Mouse (Mus musculus): ENCODE measurements around the gene Rev1. TPM values are rescaled to one million over a fixed set of nuclear protein-coding genes. Genes with fewer than 3 reads are reported as not detected.

Gene Rev1
- total and polyA plus RNA-seq, 3 experiments, result 28.9 to 31.0 TPM; not detected in 1

- DNase-seq (ENCODE audit: low read depth, low spot score), result no peak
- Histone ChIP-seq H3K79me2 (ENCODE audit: control insufficient read depth, insufficient read depth, low read length, poor library complexity) (peaks cover 71% of the 10 kb centered on the region), H3K36me3 (ENCODE audit: control insufficient read depth in 1 of 2, insufficient read depth in 2 of 2, low read length in 2 of 2) (peaks cover 9 to 24% of the 10 kb centered on the region in 2 experiments), H3K9me3 (replicated peaks; ENCODE audit: insufficient read depth, low read length) (no peaks in the 10 kb centered on the region), H3K27ac (ENCODE audit: control insufficient read depth, low read depth, low read length) (no peak overlapping the region), H3K27me3 (ENCODE audit: control insufficient read depth in 1 of 2, insufficient read depth in 2 of 2, low read length in 2 of 2) (no peaks in the 10 kb centered on the region), H3K4me3 (ENCODE audit: control insufficient read depth in 1 of 2, insufficient read depth in 1 of 2, low read depth in 2 of 2, low read length in 2 of 2) (no peak overlapping the region), H3K9ac (ENCODE audit: control insufficient read depth, low read depth, low read length, poor library complexity, severe bottlenecking) (no peak overlapping the region), H3K4me1 (ENCODE audit: control insufficient read depth in 1 of 2, insufficient read depth in 2 of 2, low read length in 2 of 2) (peaks cover 0 to 11% of the 10 kb centered on the region in 2 experiments; a peak in 2 of 4 replicates)
- TF ChIP-seq SIN3A (IDR thresholded peaks at IDR 0.05; ENCODE audit: low read length) (no peak), GABPA (IDR thresholded peaks at IDR 0.05; ENCODE audit: low read depth, low read length) (no peak), USF1 (IDR thresholded peaks at IDR 0.05; ENCODE audit: low read depth, low read length) (no peak), MAZ (IDR thresholded peaks at IDR 0.05; ENCODE audit: low read depth, low read length) (no peak), JUND (IDR thresholded peaks at IDR 0.05; ENCODE audit: low read depth, low read length) (no peak), NELFE (IDR thresholded peaks at IDR 0.05; ENCODE audit: low read depth, low read length) (no peak), RCOR1 (IDR thresholded peaks at IDR 0.05; ENCODE audit: low read depth, low read length) (no peak)
Observed at GRCm38 (mm10) chr1:38118624-38119023, 11.0 kb downstream of the Rev1 start.

- DNase-seq (ENCODE audit: low read depth, low spot score), result no peak
- H3K4me3 ChIP-seq (ENCODE audit: control insufficient read depth in 1 of 2, insufficient read depth in 1 of 2, low read depth in 2 of 2, low read length in 2 of 2), result no peak overlapping the region
- no peaks in the 10 kb centered on the region for H3K9me3 ChIP-seq (replicated peaks; ENCODE audit: insufficient read depth, low read length)
- no peak overlapping the region for H3K27ac ChIP-seq (ENCODE audit: control insufficient read depth, low read depth, low read length)
- no peak for TF ChIP-seq CHD2 (IDR thresholded peaks at IDR 0.05; ENCODE audit: low read length)
- no peak for TF ChIP-seq UBTF (IDR thresholded peaks at IDR 0.05; ENCODE audit: borderline replicate concordance, insufficient read depth, low read depth, low read length)
- TF ChIP-seq TBP (IDR thresholded peaks at IDR 0.05; ENCODE audit: low read depth, low read length), result no peak
- H3K9ac ChIP-seq (ENCODE audit: control insufficient read depth, low read depth, low read length, poor library complexity, severe bottlenecking), result no peak overlapping the region
- H3K4me1 ChIP-seq (ENCODE audit: control insufficient read depth in 1 of 2, insufficient read depth in 2 of 2, low read length in 2 of 2), result peaks cover 0 to 6% of the 10 kb centered on the region in 2 experiments; a peak in 2 of 4 replicates
- peaks cover 55% of the 10 kb centered on the region for H3K79me2 ChIP-seq (ENCODE audit: control insufficient read depth, insufficient read depth, low read length, poor library complexity)
- no peaks in the 10 kb centered on the region for H3K27me3 ChIP-seq (ENCODE audit: control insufficient read depth in 1 of 2, insufficient read depth in 2 of 2, low read length in 2 of 2)
- H3K36me3 ChIP-seq (ENCODE audit: control insufficient read depth in 1 of 2, insufficient read depth in 2 of 2, low read length in 2 of 2), result peaks cover 9 to 13% of the 10 kb centered on the region in 2 experiments
Observed at GRCm38 (mm10) chr1:38109786-38110185, 19.8 kb downstream of the Rev1 start.

GRCm38 (mm10) chr1:38103813-38104212 is 25.8 kb downstream of the Rev1 start:
- no peak overlapping the region for H3K4me3 ChIP-seq (ENCODE audit: control insufficient read depth in 1 of 2, insufficient read depth in 1 of 2, low read depth in 2 of 2, low read length in 2 of 2)

More at GRCm38 (mm10) chr1:38103813-38104212, 25.8 kb downstream of the Rev1 start:
- no peak for DNase-seq (ENCODE audit: low read depth, low spot score)
- TF ChIP-seq SMC3 (IDR thresholded peaks at IDR 0.05; ENCODE audit: low read depth, low read length) (no peak), RCOR1 (IDR thresholded peaks at IDR 0.05; ENCODE audit: low read depth, low read length) (no peak), USF2 (IDR thresholded peaks at IDR 0.05; ENCODE audit: borderline replicate concordance in 1 of 2, insufficient read depth in 1 of 2, low read depth in 1 of 2, low read length in 2 of 2) (no peak), TAL1 (IDR thresholded peaks at IDR 0.05; ENCODE audit: low read length) (no peak), MXI1 (IDR thresholded peaks at IDR 0.05; ENCODE audit: low read depth, low read length) (no peak), TBP (IDR thresholded peaks at IDR 0.05; ENCODE audit: low read depth, low read length) (no peak)
- Histone ChIP-seq H3K9me3 (replicated peaks; ENCODE audit: insufficient read depth, low read length) (no peaks in the 10 kb centered on the region), H3K27me3 (ENCODE audit: control insufficient read depth in 1 of 2, insufficient read depth in 2 of 2, low read length in 2 of 2) (no peaks in the 10 kb centered on the region), H3K4me1 (ENCODE audit: control insufficient read depth in 1 of 2, insufficient read depth in 2 of 2, low read length in 2 of 2) (no peaks in the 10 kb centered on the region), H3K36me3 (ENCODE audit: control insufficient read depth in 1 of 2, insufficient read depth in 2 of 2, low read length in 2 of 2) (peaks cover 0 to 49% of the 10 kb centered on the region in 2 experiments; a peak in 2 of 4 replicates), H3K79me2 (ENCODE audit: control insufficient read depth, insufficient read depth, low read length, poor library complexity) (peaks cover 21% of the 10 kb centered on the region), H3K9ac (ENCODE audit: control insufficient read depth, low read depth, low read length, poor library complexity, severe bottlenecking) (no peak overlapping the region), H3K27ac (ENCODE audit: control insufficient read depth, low read depth, low read length) (no peak overlapping the region)
